In the genomic region with DNA sequence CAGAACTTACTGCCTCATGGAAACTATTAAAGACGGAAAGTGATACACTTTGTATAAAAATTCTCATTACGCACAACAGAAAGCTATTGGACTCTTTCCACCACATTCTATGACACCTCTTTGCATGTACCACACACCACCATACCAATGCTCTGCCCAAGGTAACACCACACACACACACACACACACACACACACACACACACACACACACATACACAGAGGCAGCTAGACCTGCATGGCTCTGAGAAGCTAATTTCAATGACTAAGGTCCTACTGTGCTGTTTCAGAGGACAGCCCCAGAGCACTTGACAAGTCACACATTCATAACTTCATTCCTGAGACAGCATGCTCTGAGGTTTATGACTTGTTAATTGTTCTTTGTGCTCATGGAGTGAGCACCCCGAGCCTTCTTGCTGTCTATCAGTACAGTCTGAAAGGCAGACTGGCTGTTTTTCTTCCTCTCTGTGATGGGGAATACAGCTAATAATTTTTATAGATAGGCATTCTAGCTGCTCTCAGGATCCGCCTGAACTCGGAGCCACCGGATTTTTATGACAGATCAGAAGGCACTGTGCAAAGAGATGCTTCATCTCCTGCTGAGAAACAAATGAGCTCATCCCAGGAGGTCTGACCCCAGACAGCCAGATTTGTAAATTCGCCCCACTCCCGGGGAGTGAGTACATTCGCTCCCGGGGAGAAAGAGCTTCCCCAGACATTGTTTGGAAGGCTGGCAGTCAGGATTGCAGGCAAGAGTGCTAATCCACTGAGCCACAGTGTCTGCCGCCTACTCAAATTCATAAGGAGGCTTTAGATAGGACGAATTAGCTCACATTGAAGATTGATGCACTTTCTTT, we compare ENCODE assay signal across 8 mouse cellular contexts.
DNase-seq lines count a peak whose midpoint lies in the region; ATAC-seq lines count a peak whose summit lies in the region.

No protein-coding gene starts in this region.

- no peak overlapping the region for H3K4me3 ChIP-seq in neural tube, embryonic 11.5 days (ENCODE audit: low read depth, low read length)
- no peak overlapping the region for H3K4me3 ChIP-seq in hindbrain, embryonic 10.5 days

- 17% methylated on average over 12 of the region's 12 CpGs for WGBS in neural tube, embryonic 11.5 days
- WGBS in hindbrain, embryonic 10.5 days: 15% methylated on average over 12 of the region's 12 CpGs

- DNase-seq in neural tube, embryonic 11.5 days (ENCODE audit: low spot score): peak; percentile 26
- no peak for DNase-seq in neural tube, embryonic 10.5 days (ENCODE audit: extremely low spot score, low spot score)
- DNase-seq in embryo, embryonic 11 days: peak; percentile 45
- peak; percentile 13 for DNase-seq in hindbrain, embryonic 10.5 days (ENCODE audit: low spot score)
- peak; percentile 60 for DNase-seq in retina, postnatal 1 day
- DNase-seq in adrenal gland, adult 18-20 months (ENCODE audit: low spot score in 2 of 2): no peak
- DNase-seq in adrenal gland, postnatal 25 days: no peak
- no peak for DNase-seq in adrenal gland, adult 2 months

- no peak overlapping the region for H3K9ac ChIP-seq in neural tube, embryonic 11.5 days (ENCODE audit: low read length)

- no peaks in the 10 kb centered on the region for H3K9me3 ChIP-seq in neural tube, embryonic 11.5 days (ENCODE audit: control insufficient read depth, low read length)
- no peaks in the 10 kb centered on the region for H3K9me3 ChIP-seq in hindbrain, embryonic 10.5 days

- no peaks in the 10 kb centered on the region for H3K4me1 ChIP-seq in neural tube, embryonic 11.5 days (ENCODE audit: control insufficient read depth, insufficient read depth, low read length)
- H3K4me1 ChIP-seq in hindbrain, embryonic 10.5 days (replicated peaks): peaks cover 18% of the 10 kb centered on the region; the same call in 1 of the 2 replicates

- peak overlapping the region; percentile 20; the same call in 1 of the 2 replicates for H3K27ac ChIP-seq in neural tube, embryonic 11.5 days (ENCODE audit: low read depth, low read length)
- H3K27ac ChIP-seq in hindbrain, embryonic 10.5 days: 0 out of 2 replicates have a peak overlapping the region, but pooled peaks have one; percentile 12

- ATAC-seq in neural tube, embryonic 11.5 days (ENCODE audit: insufficient read depth, low FRiP score, low TSS enrichment): peak; percentile 45

- H3K4me2 ChIP-seq in neural tube, embryonic 11.5 days (ENCODE audit: low read depth): no peak overlapping the region

- H3K27me3 ChIP-seq in neural tube, embryonic 11.5 days (ENCODE audit: control insufficient read depth, insufficient read depth, low read length): no peaks in the 10 kb centered on the region
- H3K27me3 ChIP-seq in hindbrain, embryonic 10.5 days (ENCODE audit: insufficient read depth, poor library complexity, severe bottlenecking): peaks cover 36% of the 10 kb centered on the region

- H3K36me3 ChIP-seq in neural tube, embryonic 11.5 days (ENCODE audit: control insufficient read depth, insufficient read depth, low read length): no peaks in the 10 kb centered on the region
- peaks cover 21% of the 10 kb centered on the region for H3K36me3 ChIP-seq in hindbrain, embryonic 10.5 days

Comparison
In these comparisons a context has a peak if more than half of its experiments do, and no peak if none do; other contexts are left out.
1. DNase-seq: peak in neural tube, embryonic 11.5 days (single experiment), embryo, embryonic 11 days (single experiment), hindbrain, embryonic 10.5 days (single experiment) and retina, postnatal 1 day (single experiment); none in neural tube, embryonic 10.5 days (single experiment), adrenal gland, adult 18-20 months (0 of 2), adrenal gland, postnatal 25 days (single experiment) and adrenal gland, adult 2 months (single experiment).